Mouse (Mus musculus) right cerebral cortex, adult 2 months (tissue): ENCODE measurements at regions not wholly inside any gene's neighbourhood (a gene's known extent, or its start where the extent isn't known, plus 50 kb on each side); places are given as distances from the start of the nearest gene placed in this dataset.

Experiments
- DNase-seq, 2 experiments: peaks; one replicate each; pipeline ENCODE4 v3.0.0; 2021 to 2022; ENCODE audit warnings: low spot score in 2 of 2

GRCm38 (mm10) chrX:112984668-112985067, 200.6 kb downstream of the Chm start:
- DNase-seq, result no peak

- DNase-seq, result no peak
Measured at GRCm38 (mm10) chrX:112984073-112984472, 201.2 kb downstream of the Chm start.

- DNase-seq, result no peak
Measured at GRCm38 (mm10) chrX:112978583-112978982, 206.7 kb downstream of the Chm start.

- DNase-seq, result no peak
Measured at GRCm38 (mm10) chrX:112964093-112964492, 221.2 kb downstream of the Chm start.

- peak; percentile 5 to 43 for DNase-seq
Measured at GRCm38 (mm10) chrX:112949792-112950191, 235.5 kb downstream of the Chm start.

DNA sequence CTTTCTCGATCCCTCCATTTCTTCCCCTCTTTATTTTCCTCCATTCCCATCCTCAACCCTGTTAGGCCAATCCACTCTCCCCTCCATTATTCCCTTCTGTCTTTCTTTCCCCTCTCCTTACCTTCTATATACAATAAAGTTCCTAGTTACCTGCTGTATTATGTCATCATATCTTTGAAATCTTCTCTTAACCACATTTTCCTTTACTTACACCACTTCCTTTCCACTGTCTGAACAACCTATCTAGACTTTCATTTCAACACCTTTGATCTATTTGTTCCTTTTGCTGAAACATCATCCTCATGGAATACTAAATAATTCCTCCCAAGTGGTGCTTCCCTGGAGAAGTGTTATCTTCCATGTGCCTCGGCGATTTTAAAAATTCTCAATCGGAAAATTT, 237.8 kb downstream of the Chm start:
- no peak for DNase-seq

DNA sequence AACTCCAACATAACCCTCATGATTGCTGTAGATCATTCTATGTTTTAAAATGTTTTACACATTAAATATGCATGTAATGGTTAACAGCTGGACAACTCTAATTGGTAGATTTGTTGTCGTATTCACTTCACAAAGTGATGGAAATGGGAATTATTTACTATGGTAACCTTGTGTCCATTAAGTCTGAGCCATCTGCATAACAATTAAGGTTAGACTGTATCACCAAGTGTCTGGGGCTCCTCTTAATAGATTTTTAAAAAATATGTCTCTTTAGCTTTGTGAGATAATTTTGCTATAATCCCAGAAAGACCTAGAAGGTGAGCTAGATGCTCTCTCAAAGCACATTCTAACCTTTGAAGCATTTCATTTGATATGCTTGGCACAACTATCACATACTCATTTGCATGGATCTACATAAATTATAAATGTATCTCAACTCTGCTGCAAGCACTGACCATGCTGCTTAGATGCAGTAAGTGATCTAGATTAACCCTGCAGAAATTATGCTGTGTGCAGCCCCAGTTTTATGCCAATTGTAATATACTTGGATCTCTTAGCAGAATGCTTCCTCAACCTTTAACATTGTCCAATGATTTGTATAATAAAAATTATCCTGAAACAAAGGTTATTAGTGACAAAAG, 227.2 kb upstream of the Pof1b start:
- DNase-seq, result no peak

DNA sequence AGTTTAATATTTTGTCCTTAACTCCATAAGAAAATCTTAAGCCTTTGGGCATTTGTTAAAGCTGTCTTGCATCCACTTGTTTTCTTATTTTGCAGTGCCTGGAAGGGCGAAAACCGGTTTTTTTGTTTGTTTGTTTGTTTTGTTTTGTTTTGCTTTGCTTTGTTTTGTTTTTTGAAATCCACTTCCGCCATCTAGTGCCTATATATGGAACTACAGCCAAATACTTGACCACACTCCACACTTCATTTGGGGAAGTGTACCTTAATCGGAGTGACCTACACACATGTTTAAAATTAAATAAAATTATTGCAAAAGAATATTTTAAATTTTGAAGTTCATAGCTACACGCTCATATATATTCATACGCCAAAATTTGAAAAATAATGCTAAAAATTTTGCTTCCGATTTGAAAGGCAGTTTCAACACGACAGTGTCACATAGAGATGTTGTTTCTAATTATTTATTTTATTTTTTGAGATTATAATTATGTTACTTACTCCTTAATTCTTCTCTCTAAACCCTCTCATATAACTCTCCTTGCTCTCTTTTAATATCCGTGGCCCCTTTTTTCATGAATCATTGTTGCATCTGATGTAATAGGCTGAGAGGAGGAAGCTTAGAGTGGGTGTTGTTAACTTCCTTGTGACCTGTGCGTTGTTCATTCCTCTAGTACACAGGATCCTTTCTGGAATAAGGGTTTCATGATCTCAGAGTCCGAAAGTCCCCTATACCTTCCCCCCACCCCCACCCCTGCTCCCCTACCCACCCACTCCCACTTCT, 205.4 kb upstream of the Pof1b start:
- DNase-seq, result peak in 1 of 2 experiments; percentile 1

DNA sequence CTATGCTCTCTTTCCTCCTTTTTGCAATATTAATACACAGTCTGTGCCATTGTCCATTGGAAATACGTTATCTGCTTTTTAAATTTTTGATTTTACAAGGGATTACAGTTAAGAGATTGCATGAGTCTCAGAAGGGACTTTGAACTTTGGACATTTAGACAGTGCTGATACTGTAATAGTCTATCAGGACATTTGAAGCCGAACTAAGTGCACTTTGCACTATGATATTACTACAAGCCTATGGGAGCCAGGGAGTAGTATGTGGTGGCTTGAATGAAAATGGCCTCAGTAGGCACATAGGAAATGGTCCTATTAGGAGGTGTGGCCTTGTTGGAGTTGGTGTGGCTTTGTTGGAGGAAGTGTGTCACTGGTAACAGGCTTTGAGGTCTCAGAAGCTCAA, 188.1 kb upstream of the Pof1b start:
- DNase-seq, result no peak
